In the genomic region with DNA sequence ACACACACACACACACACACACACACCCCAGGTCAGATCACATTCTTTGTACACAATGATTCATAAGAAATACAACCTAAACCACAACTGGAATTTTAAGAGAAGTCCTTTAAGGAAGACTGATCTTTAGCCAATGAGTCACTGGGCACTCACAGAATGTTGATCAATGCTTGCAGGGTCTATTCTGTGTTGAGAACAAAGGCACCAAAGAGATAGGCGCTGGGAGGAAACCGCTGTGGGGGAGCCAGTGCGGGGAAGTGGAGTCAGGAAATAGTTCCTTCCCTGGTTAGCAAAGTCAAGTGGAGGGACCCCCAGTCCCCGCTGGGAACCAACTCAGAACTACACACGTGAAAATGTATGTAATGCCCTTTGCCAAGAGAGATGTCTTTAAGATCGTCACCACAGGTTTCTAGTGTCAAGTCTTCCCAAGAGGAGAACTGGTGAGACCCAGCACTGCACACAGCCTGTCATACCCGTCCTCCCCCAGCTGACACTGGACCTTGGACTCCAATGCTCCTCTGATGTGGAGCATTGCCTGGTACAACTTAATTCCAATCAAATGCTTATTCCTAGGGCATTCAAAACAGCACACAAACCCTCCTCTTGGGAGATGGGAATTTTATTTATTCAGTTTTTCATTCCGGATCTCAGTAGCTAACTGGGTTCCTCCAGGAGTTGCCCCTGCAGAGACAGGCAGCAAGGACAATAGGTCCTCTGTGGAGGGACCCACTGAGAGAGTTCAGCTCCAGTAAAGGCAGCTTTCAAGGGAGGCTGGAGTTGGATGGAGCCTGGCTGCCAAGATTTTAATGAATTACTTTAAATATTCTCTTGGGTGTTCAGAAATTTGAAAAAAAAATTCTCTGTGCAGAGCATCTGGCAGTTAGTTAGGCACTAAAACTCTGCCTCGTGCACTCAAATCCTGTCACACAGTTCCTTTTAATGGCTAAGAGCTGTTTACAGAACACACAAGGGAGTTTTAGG, we compare ENCODE assay signal across 8 mouse cellular contexts. TPM values are rescaled to one million over a fixed set of nuclear protein-coding genes. Genes with fewer than 3 reads are reported as not detected.
DNase-seq lines count a peak whose midpoint lies in the region; ATAC-seq and TF ChIP-seq lines count a peak whose summit lies in the region.
"Had no signal": no experiment of that assay in that cellular context is flagged by ENCODE, and none has a peak within 500 bp of the region (broad histone marks: within the 10 kb centered on the region; RNA-seq: fewer than 3 reads in every experiment).

No protein-coding gene starts in this region.

- ATAC-seq in lung, embryonic 16.5 days (ENCODE audit: low read depth) = 0 out of 2 replicates have a peak, but pooled peaks have one; percentile 12
- peak; percentile 71; the same call in 1 of the 2 replicates for ATAC-seq in kidney, embryonic 16.5 days (ENCODE audit: low FRiP score, low TSS enrichment)
- no peak for ATAC-seq in stomach, embryonic 15.5 days (ENCODE audit: insufficient read depth, low FRiP score, low read depth)

- H3K27me3 ChIP-seq in lung, embryonic 16.5 days (ENCODE audit: control insufficient read depth, insufficient read depth, low read depth, low read length) = no peaks in the 10 kb centered on the region
- no peaks in the 10 kb centered on the region for H3K27me3 ChIP-seq in kidney, embryonic 16.5 days (ENCODE audit: insufficient read depth, low read length)
- no peaks in the 10 kb centered on the region for H3K27me3 ChIP-seq in stomach, embryonic 15.5 days (replicated peaks)

- no peak overlapping the region for H3K27ac ChIP-seq in lung, embryonic 16.5 days (ENCODE audit: low read length)
- H3K27ac ChIP-seq in embryonic fibroblast, embryonic 13.5 days (ENCODE audit: insufficient read depth, low read length) = peak overlapping the region; percentile 53
- H3K27ac ChIP-seq in kidney, embryonic 16.5 days (ENCODE audit: low read length) = peak overlapping the region; percentile 72
- peak overlapping the region; percentile 31; the same call in 1 of the 2 replicates for H3K27ac ChIP-seq in stomach, embryonic 15.5 days

- WGBS in lung, embryonic 16.5 days = 24% methylated on average over 9 of the region's 9 CpGs
- WGBS in kidney, embryonic 16.5 days = 41% methylated on average over 9 of the region's 9 CpGs
- WGBS in stomach, embryonic 15.5 days = 41% methylated on average over 9 of the region's 9 CpGs

- no peak for DNase-seq in lung, postnatal 14 days
- no peak for DNase-seq in cerebellum, postnatal 4 days (ENCODE audit: low spot score in 2 of 2)
- no peak for DNase-seq in urinary bladder, adult 2 months (ENCODE audit: low spot score)
- DNase-seq: spleen, adult 18-20 months had no signal

- H3K36me3 ChIP-seq in lung, embryonic 16.5 days (ENCODE audit: control insufficient read depth, insufficient read depth, low read length) = no peaks in the 10 kb centered on the region
- no peaks in the 10 kb centered on the region for H3K36me3 ChIP-seq in kidney, embryonic 16.5 days (ENCODE audit: insufficient read depth, low read length)
- no peaks in the 10 kb centered on the region for H3K36me3 ChIP-seq in stomach, embryonic 15.5 days

- peaks cover 6% of the 10 kb centered on the region; the same call in 1 of the 2 replicates for H3K4me1 ChIP-seq in lung, embryonic 16.5 days (replicated peaks; ENCODE audit: control insufficient read depth, insufficient read depth, low read length)
- H3K4me1 ChIP-seq in embryonic fibroblast, embryonic 13.5 days (ENCODE audit: control insufficient read depth, insufficient read depth, low read length) = peaks cover 9% of the 10 kb centered on the region
- H3K4me1 ChIP-seq in kidney, embryonic 16.5 days (ENCODE audit: insufficient read depth, low read length) = peaks cover 11% of the 10 kb centered on the region
- H3K4me1 ChIP-seq in stomach, embryonic 15.5 days = peaks cover 10% of the 10 kb centered on the region; the same call in 1 of the 2 replicates

- no peak overlapping the region for H3K9ac ChIP-seq in lung, embryonic 16.5 days (ENCODE audit: low read length)
- H3K9ac ChIP-seq in kidney, embryonic 16.5 days (replicated peaks; ENCODE audit: low read length) = no peak overlapping the region
- H3K9ac ChIP-seq in stomach, embryonic 15.5 days = no peak overlapping the region

- H3K4me2 ChIP-seq in lung, embryonic 16.5 days (ENCODE audit: low read depth, low read length) = no peak overlapping the region
- no peak overlapping the region for H3K4me2 ChIP-seq in kidney, embryonic 16.5 days (replicated peaks; ENCODE audit: low read depth, low read length)
- no peak overlapping the region for H3K4me2 ChIP-seq in stomach, embryonic 15.5 days

- H3K4me3 ChIP-seq in lung, embryonic 16.5 days (ENCODE audit: low read length) = no peak overlapping the region
- H3K4me3 ChIP-seq in embryonic fibroblast, embryonic 13.5 days (ENCODE audit: insufficient read depth, low read length) = no peak overlapping the region
- H3K4me3 ChIP-seq in kidney, embryonic 16.5 days (ENCODE audit: low read length) = no peak overlapping the region
- no peak overlapping the region for H3K4me3 ChIP-seq in stomach, embryonic 15.5 days (replicated peaks)

- no peak for TF ChIP-seq POLR2A in embryonic fibroblast, embryonic 13.5 days (IDR thresholded peaks at IDR 0.05; ENCODE audit: low read depth, low read length)

- H3K9me3 ChIP-seq in lung, embryonic 16.5 days (ENCODE audit: control insufficient read depth, low read length) = peaks cover 6% of the 10 kb centered on the region; the same call in 1 of the 2 replicates
- H3K9me3 ChIP-seq in kidney, embryonic 16.5 days (ENCODE audit: low read length) = peaks cover 6% of the 10 kb centered on the region; the same call in 1 of the 2 replicates
- H3K9me3 ChIP-seq in stomach, embryonic 15.5 days = no peaks in the 10 kb centered on the region

- TF ChIP-seq CTCF in embryonic fibroblast, embryonic 13.5 days (IDR thresholded peaks at IDR 0.05; ENCODE audit: borderline replicate concordance, insufficient read depth, low read length) = no peak

RNA-seq across cellular contexts. Expression of gene Gsap, which starts 10.6 kb away (rescaled TPM):
- polyA plus RNA-seq in lung, embryonic 16.5 days (2015; fragmentation: Nextera tagmentation; extraction: Ambion mirVana) = 4.9 and 5.1 TPM in 2 replicates
- polyA plus RNA-seq in embryonic fibroblast, embryonic 13.5 days (2011; ENCODE audit: insufficient read length, low read depth, missing spikeins) = 4.6 and 5.1 TPM in 2 replicates
- polyA plus RNA-seq in kidney, embryonic 16.5 days (2015; fragmentation: Nextera tagmentation; extraction: Ambion mirVana) = 2.5 and 2.8 TPM in 2 replicates
- 2.5 and 2.9 TPM in 2 replicates for polyA plus RNA-seq in stomach, embryonic 15.5 days (2015; fragmentation: Nextera tagmentation; extraction: Ambion mirVana)
- polyA plus RNA-seq in urinary bladder, adult 2 months (2012; rRNA removed) = 3.4 and 3.7 TPM in 2 replicates
